Mouse (Mus musculus) heart, embryonic 11.5 days (tissue): ENCODE data around the gene Kifap3. TPM values are rescaled to one million over a fixed set of nuclear protein-coding genes. Genes with fewer than 3 reads are reported as not detected.

Experiments used
- ATAC-seq: fragments of 200-750 bp; cut with Nextera tagmentation; replicated peaks from 2 replicates; pipeline ENCODE4 v1.8.0; 2017; ENCODE audit warnings: moderate library complexity; ENCODE audit not compliant: insufficient number of reproducible peaks, low FRiP score, low TSS enrichment
- H3K27ac ChIP-seq: fragments of 300-500 bp; sonication (generic); 2 replicates; pipeline ENCODE4 v1.5.1; 2014; ENCODE audit warnings: mild to moderate bottlenecking, low read depth, low read length
- H3K27me3 ChIP-seq: fragments of 300-500 bp; sonication (generic); 2 replicates; pipeline ENCODE4 v1.6.1; 2014; ENCODE audit warnings: mild to moderate bottlenecking, low read length, mixed read lengths; ENCODE audit not compliant: control insufficient read depth, insufficient read depth
- H3K36me3 ChIP-seq: fragments of 300-500 bp; sonication (generic); 2 replicates; pipeline ENCODE4 v1.6.1; 2014; ENCODE audit warnings: mild to moderate bottlenecking, low read length, moderate library complexity, mixed read lengths; ENCODE audit not compliant: control insufficient read depth, insufficient read depth
- H3K4me1 ChIP-seq: fragments of 300-500 bp; sonication (generic); 2 replicates; pipeline ENCODE4 v1.6.1; 2014; ENCODE audit warnings: low read length; ENCODE audit not compliant: control insufficient read depth, insufficient read depth
- H3K4me2 ChIP-seq: fragments of 300-500 bp; sonication (generic); 2 replicates; pipeline ENCODE4 v1.6.1; 2014; ENCODE audit warnings: mild to moderate bottlenecking, moderate library complexity
- H3K4me3 ChIP-seq: fragments of 300-500 bp; sonication (generic); 2 replicates; pipeline ENCODE4 v1.5.1; 2014; ENCODE audit warnings: low read depth, low read length
- H3K9ac ChIP-seq: fragments of 300-500 bp; sonication (generic); 2 replicates; pipeline ENCODE4 v1.6.1; 2014; ENCODE audit warnings: mild to moderate bottlenecking, low read depth, low read length, moderate library complexity
- H3K9me3 ChIP-seq: fragments of 300-500 bp; sonication (generic); replicated peaks from 2 replicates; pipeline ENCODE4 v1.6.1; 2016; ENCODE audit warnings: low read length; ENCODE audit not compliant: control insufficient read depth
- WGBS: fragments of 180-500 bp; shearing (Covaris S2); extraction: QIAGEN DNeasy Blood & Tissue Kit; methylation state at CpG from one replicate; pipeline ENCODE4 v1.1.7; 2014; ENCODE audit not compliant: insufficient replicate concordance; 5-methylcytosine and 5-hydroxymethylcytosine counted together
- polyA plus RNA-seq: library from polyadenylated mRNA; unstranded; fragments of >200 nt; fragmentation: Nextera tagmentation; extraction: Ambion mirVana; gene quantifications from 2 replicates; pipeline ENCODE4 v1.2.1, GENCODE M21; 2014

The Kifap3 gene
- polyA plus RNA-seq, 1 experiment from 2014 or later = 29.3 TPM

DNA sequence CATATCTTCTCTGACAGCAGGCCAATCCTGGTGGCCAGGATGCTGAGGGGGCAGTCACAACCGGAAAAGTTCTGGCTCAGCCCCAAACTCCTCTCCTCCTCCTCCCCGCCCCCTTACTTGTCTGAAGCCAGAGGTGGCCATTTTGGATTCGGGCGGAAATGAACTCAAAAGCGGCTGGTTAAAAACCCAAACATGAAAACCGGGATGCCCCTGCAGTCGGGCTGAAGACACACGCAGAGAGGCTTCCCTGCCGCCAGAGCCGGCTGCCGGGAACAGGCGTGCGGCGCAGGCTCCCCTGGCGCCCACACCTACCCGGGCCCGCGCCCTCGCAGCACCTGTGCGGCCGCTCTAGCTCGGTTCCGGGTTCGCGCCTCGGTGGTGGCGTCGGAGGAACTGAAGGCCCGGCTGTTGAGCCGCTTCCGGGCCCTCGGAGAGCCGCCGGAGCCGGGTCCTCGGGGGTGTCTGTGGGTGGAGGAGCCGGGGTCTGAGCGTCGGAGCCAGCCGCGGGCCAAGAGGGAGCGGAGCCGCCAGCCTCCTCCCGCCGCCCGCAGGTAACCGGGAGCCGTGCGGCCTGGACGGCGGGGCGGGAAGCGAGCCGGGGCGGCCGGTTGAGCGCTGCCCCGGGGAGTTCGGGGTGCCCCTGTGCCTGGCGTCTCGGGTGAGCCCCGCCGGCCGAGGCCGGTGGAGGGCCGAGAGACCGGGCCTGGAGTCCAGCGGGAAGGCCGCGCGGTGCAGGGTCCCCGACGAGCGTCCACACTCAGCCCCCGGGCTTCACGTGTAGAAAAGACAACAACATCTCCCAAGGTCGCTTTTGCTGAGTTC, 150.5 kb downstream of the Kifap3 start:
- under 1% methylated on average over 77 of the region's 77 CpGs for WGBS
- Histone ChIP-seq H3K4me1 (peaks cover 6% of the 10 kb centered on the region), H3K27ac (peak overlapping the region; percentile 75), H3K36me3 (peaks cover 3% of the 10 kb centered on the region; the same call in 1 of the 2 replicates), H3K9ac (peak overlapping the region; percentile 96), H3K9me3 (no peaks in the 10 kb centered on the region), H3K4me2 (peak overlapping the region; percentile 78), H3K27me3 (no peaks in the 10 kb centered on the region), H3K4me3 (peak overlapping the region; percentile 99)
- ATAC-seq = peak; percentile 94

DNA sequence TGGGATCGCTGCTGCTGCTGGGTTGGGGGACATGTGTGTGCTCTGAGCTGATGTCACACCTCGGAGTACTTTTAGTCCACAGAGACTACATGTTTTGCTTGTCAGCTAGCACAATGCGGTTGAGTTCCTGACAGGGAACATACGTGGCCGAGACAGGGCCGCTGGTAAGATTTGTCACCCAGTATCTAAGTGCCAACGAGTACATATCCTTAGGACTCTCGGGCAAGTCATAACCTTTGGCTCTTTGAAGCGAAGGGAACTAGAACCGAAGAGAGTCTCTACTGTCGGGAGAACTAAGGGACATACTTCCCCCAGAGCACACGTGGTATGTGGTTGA, 151.0 kb downstream of the Kifap3 start:
- 6% methylated on average over 12 of the region's 12 CpGs for whole genome bisulfite sequencing
- H3K4me2 ChIP-seq = peak overlapping the region; percentile 78
- H3K4me1 ChIP-seq = peaks cover 6% of the 10 kb centered on the region
- peaks cover 3% of the 10 kb centered on the region; the same call in 1 of the 2 replicates for H3K36me3 ChIP-seq
- no peaks in the 10 kb centered on the region for H3K27me3 ChIP-seq
- 0 out of 2 replicates have a peak, but pooled peaks have one; percentile 5 for ATAC-seq
- H3K9ac ChIP-seq = peak overlapping the region; percentile 96
- no peaks in the 10 kb centered on the region for H3K9me3 ChIP-seq
- no peak overlapping the region for H3K27ac ChIP-seq
- H3K4me3 ChIP-seq = peak overlapping the region; percentile 99

DNA sequence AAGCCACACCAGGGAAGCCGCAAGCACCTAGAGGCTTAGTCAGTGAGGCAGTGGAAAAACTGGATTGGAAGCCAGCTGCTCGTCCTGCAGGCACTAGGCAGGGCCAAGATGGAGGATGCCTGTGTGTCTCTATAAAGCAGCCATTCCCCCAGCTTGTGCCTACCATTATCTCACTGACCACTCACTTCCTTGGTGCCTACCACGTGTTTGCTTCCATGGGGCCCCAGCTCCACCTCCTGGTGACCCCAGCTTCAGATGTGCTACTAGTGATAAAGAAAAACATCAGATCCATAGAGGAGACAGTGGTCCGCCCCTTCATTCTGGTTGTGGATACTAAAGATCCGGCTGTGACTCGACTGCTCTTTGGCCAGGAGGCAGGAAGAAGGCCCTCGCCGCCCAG, 152.4 kb downstream of the Kifap3 start:
- Histone ChIP-seq H3K27me3 (no peaks in the 10 kb centered on the region), H3K4me2 (no peak overlapping the region), H3K36me3 (peaks cover 5% of the 10 kb centered on the region; the same call in 1 of the 2 replicates), H3K9me3 (no peaks in the 10 kb centered on the region), H3K9ac (no peak overlapping the region), H3K4me3 (no peak overlapping the region), H3K4me1 (peaks cover 6% of the 10 kb centered on the region), H3K27ac (no peak overlapping the region)
- 78% methylated on average over 8 of the region's 8 CpGs for WGBS
- no peak for ATAC-seq

DNA sequence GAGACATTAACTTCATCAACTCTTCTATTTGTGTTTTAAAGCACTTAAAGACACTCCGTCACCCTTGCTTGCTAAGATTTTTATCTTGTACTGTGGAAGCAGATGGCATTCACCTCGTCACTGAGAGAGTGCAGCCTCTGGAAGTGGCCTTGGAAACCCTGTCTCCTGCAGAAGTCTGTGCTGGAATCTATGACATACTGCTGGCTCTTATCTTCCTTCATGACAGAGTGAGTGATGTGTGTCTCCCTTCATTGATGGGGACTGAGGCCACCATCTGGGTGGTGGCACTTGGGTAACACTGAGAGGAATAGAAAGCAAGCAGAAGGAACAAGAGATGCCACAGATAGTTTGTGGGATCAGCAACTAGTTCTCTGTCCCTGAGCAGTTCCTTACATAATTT, 155.2 kb downstream of the Kifap3 start:
- no peaks in the 10 kb centered on the region for H3K27me3 ChIP-seq
- H3K4me3 ChIP-seq = no peak overlapping the region
- WGBS = 46% methylated on average over 2 of the region's 2 CpGs
- no peak overlapping the region for H3K4me2 ChIP-seq
- peaks cover 6% of the 10 kb centered on the region for H3K4me1 ChIP-seq
- H3K9ac ChIP-seq = no peak overlapping the region
- H3K27ac ChIP-seq = no peak overlapping the region
- no peaks in the 10 kb centered on the region for H3K9me3 ChIP-seq
- H3K36me3 ChIP-seq = peaks cover 12% of the 10 kb centered on the region
- ATAC-seq = no peak

DNA sequence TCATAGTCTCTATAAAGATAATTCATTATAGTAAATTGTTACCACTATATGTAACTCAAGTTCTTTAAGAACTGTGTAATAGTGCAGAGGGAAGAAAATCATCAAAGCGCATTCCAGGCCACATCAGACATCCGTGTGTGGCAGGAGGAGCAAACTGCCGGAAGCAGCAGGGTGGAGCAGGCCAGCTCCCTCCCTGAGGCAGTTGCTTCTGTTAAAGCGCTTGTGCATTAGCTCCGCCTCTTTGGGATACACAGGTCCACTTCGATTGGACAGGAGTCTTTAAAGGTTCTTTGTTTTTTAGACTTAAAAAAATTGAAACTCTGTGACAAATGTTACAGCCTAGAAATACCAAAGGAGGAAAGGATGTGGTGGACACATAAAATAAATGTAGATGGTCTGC, 162.7 kb downstream of the Kifap3 start:
- no peak overlapping the region for H3K27ac ChIP-seq
- no peak overlapping the region for H3K4me2 ChIP-seq
- H3K9me3 ChIP-seq = no peaks in the 10 kb centered on the region
- H3K4me3 ChIP-seq = no peak overlapping the region
- peaks cover 23% of the 10 kb centered on the region for H3K36me3 ChIP-seq
- H3K9ac ChIP-seq = no peak overlapping the region
- no peaks in the 10 kb centered on the region for H3K4me1 ChIP-seq
- no peak for ATAC-seq
- 68% methylated on average over 6 of the region's 6 CpGs for WGBS
- no peaks in the 10 kb centered on the region for H3K27me3 ChIP-seq

DNA sequence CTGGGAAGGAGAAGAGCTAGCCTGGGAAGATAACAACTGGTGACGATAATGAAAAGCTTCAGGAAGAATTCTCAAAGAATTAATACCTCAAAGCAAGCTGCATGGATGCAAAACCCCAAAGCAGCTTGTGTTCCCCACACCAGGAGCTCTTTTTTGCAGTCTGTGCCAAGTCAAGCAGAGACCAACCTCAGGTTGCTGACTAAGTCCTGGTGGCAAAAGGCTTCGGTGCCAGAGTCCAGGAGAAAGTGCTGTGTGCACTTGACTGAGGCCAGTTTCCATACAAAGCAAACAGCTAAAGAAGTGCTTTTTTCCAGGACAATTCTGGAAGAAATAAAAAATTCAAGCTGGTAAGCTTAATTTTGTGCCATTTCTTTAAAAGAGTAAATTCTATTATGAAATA, 174.0 kb downstream of the Kifap3 start:
- H3K4me1 ChIP-seq = no peaks in the 10 kb centered on the region
- ATAC-seq = no peak
- no peak overlapping the region for H3K27ac ChIP-seq
- 82% methylated on average over 2 of the region's 2 CpGs for WGBS
- no peak overlapping the region for H3K4me2 ChIP-seq
- peaks cover 20% of the 10 kb centered on the region for H3K36me3 ChIP-seq
- H3K9ac ChIP-seq = no peak overlapping the region
- no peaks in the 10 kb centered on the region for H3K9me3 ChIP-seq
- H3K4me3 ChIP-seq = no peak overlapping the region
- no peaks in the 10 kb centered on the region for H3K27me3 ChIP-seq

DNA sequence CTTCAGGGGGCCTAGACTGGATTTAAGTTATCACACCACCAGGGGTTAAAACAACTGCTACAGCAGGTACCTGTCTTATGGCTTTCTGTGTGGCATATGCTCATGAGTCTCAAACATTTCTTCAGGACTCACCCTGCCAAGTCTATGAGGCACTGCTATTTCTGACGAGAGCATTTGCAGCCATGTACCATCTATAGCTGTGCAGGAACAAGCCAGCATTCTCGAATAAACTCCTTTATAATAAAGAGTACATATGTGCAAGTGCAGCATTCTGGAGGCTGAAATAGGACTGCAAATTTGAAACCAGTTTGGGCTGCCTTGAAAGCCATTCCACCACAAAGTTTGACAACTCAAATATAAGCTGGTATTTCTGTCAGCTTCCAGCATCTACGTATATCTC, 178.7 kb downstream of the Kifap3 start:
- WGBS = 85% methylated on average over 3 of the region's 3 CpGs
- Histone ChIP-seq H3K4me2 (no peak overlapping the region), H3K4me1 (no peaks in the 10 kb centered on the region), H3K27me3 (no peaks in the 10 kb centered on the region), H3K9ac (no peak overlapping the region), H3K4me3 (no peak overlapping the region), H3K27ac (no peak overlapping the region), H3K9me3 (no peaks in the 10 kb centered on the region), H3K36me3 (peaks cover 18% of the 10 kb centered on the region)
- no peak for ATAC-seq

DNA sequence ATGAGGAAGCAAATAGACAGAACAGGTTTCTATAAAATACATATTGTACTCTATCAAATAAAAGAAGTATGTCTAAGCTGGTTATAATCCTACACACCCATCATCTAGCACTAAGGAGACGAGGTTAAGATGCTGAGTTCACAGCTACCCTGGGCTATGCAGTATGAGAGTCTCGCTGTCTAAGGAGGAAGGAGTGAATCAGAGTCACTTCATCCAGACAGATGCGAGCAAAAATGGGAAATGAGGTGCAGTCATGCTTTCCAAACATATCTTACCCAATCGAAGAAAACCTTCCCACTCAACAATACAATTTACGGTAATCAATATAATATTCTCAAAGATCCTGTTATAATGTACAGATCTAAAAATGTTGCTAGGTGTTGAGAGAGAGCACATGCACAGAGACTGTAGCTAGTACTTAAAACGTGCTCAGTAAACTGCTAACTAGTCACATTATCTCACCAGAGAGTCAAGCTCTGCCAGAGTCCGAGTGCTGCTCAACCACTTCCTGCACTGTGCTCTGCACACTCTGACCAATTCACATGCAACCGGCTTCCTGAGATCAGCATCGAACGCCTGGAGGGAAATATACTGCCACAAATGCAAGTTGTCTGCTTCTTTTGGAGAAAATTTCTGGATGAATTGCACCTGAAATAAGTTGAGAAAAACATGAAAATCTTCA, 184.8 kb downstream of the Kifap3 start:
- H3K36me3 ChIP-seq = peaks cover 13% of the 10 kb centered on the region
- H3K4me3 ChIP-seq = no peak overlapping the region
- no peak overlapping the region for H3K9ac ChIP-seq
- H3K27ac ChIP-seq = no peak overlapping the region
- H3K9me3 ChIP-seq = no peaks in the 10 kb centered on the region
- H3K27me3 ChIP-seq = no peaks in the 10 kb centered on the region
- 84% methylated on average over 10 of the region's 10 CpGs for WGBS
- no peak overlapping the region for H3K4me2 ChIP-seq
- ATAC-seq = no peak
- no peaks in the 10 kb centered on the region for H3K4me1 ChIP-seq
